Mouse (Mus musculus) adrenal gland, postnatal 10 days (tissue): ENCODE measurements at regions not wholly inside any gene's neighbourhood (a gene's known extent, or its start where the extent isn't known, plus 50 kb on each side); places are given as distances from the start of the nearest gene placed in this dataset.

ENCODE experiments used
- DNase-seq: peaks from one replicate; pipeline ENCODE4 v3.0.0; 2021; ENCODE audit warnings: mixed read lengths

DNA sequence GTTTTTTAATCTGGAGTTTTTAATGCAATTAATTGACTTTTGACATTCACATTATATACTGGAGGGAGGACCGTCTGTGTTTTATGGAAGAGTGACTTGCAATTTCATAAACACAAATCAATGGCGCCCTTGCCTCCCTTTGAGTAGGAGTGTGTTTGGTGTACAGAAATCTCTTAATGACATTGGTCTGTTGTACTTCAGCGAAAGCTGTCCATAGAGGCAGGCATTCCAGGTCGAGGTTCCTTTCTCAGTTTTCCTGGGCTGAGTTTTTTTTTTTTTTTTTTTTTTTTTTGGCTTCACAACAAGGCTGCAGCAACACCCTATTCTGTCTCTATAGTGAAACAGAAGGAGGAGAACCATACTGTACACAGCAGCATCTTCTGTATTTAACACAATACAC lies 427.4 kb upstream of the Ccnh start:
- DNase-seq = no peak

- DNase-seq = no peak
Observed at GRCm38 (mm10) chr13:84763916-84764315, 425.3 kb upstream of the Ccnh start.

DNA sequence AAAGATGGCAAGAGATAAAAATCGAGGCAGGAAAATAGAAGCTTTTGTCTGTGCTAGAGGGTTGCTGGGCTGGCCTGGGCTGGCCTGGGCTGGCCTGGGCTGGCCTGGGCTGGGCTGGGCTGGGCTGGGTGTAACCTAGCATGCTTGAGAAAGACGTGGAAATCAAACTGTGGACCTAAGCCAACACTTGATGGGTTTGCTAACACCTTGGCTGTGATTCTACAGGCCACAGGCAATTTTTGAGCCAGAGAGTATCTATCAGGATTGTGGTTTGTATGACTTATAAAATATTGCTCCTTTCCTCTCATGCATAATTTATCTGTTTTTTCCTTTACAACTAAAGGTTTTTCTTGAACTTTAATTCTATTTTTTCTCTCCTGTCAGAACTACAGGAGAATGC lies 417.3 kb upstream of the Ccnh start:
- no peak for DNase-seq

GRCm38 (mm10) chr13:84783017-84783937 lies 405.9 kb upstream of the Ccnh start:
- no peak for DNase-seq

GRCm38 (mm10) chr13:84804241-84804980 lies 384.8 kb upstream of the Ccnh start:
- no peak for DNase-seq

DNA sequence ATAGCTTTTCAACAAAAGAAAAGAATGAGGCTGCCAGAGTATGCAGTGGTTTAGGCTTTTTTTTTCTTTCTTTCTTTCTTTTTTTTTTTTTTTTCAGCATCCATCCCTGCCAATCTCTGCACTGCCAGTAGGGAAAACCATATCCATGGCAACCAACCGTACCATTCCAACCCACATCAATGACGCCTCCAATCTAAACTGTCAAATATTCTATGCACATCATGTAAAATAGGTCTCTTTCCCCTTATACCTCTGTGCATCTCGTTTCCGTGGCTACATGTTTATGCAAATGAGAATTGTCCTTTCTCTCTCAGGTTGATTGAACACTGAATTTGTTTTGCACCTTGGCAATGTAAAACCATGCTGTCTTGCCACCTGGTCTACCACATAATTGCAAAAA lies 384.0 kb upstream of the Ccnh start:
- no peak for DNase-seq

DNA sequence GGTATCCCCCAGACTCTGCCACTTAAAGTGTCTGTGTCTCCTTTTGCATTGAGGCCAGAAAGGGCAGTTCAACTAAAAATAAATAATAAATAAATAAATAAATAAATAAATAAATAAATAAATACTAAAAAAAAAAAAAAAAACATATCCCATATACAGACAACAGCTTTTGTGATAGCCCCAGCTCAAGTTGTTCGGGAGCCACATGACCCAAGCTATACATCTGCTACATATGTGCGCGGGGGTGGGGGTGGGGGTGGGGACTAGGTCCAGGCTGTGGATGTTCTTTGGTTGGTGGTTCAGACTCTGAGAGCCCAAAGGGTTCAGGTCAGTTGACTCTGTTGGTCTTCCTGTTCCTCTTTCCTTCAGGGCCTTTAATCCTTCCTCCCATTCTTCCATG lies 379.6 kb upstream of the Ccnh start:
- DNase-seq = no peak
